Mouse (Mus musculus): ENCODE results near the gene Mapt. TPM values are rescaled to one million over a fixed set of nuclear protein-coding genes. Genes with fewer than 3 reads are reported as not detected.
A peak's percentile ranks its signal among the peaks of the same experiment; 100 is the strongest.
"Not testable (repeated sequence)": the region's sequence is repeated elsewhere in the genome, so short reads cannot be mapped to it uniquely, and the experiment has no call there.

Mapt gene
- polyA plus RNA-seq, 1 experiment, result 53.4 TPM

GRCm38 (mm10) chr11:104195791-104196190, 35.4 kb upstream of the Mapt start:
- no peak overlapping the region for H3K27ac ChIP-seq (ENCODE audit: insufficient read depth, low read depth, low read length)
- TF ChIP-seq CTCF (conservative IDR thresholded peaks at IDR 0.05; ENCODE audit: insufficient read depth, insufficient read length, low read depth, low read length), result peak; percentile 95
- no peak for TF ChIP-seq POLR2A (IDR thresholded peaks at IDR 0.05; ENCODE audit: low read depth, low read length)

DNA sequence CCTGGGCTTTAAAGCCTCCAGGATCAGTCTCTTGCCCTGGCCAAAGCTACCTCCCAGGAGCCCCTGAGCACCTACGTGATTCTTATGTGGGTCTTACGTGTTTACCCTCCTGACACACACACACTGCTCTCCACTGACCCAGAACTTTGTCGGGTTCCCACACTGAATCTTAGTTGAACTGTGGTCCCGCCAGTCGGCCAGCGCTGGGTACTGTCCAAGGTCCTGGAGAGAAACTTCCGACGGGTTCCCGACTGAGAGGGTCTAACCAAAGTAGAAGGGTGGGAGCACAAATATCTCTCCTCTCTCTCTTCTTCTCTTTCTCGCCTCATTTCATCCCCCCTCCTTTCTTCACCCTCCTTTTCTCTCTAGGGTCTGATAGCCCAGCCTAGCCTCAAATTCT, 33.3 kb upstream of the Mapt start:
- Histone ChIP-seq H3K4me3 (ENCODE audit: insufficient read depth, low read depth, low read length) (no peak overlapping the region), H3K36me3 (ENCODE audit: control insufficient read depth, insufficient read depth, low read length) (no peaks in the 10 kb centered on the region), H3K27ac (ENCODE audit: insufficient read depth, low read depth, low read length) (no peak overlapping the region), H3K27me3 (replicated peaks; ENCODE audit: control insufficient read depth, insufficient read depth, low read length) (no peaks in the 10 kb centered on the region), H3K4me1 (ENCODE audit: control insufficient read depth, insufficient read depth, low read length) (no peaks in the 10 kb centered on the region)
- DNase-seq, result peak; percentile 7
- TF ChIP-seq POLR2A (IDR thresholded peaks at IDR 0.05; ENCODE audit: low read depth, low read length) (no peak), CTCF (conservative IDR thresholded peaks at IDR 0.05; ENCODE audit: insufficient read depth, insufficient read length, low read depth, low read length) (no peak)
- 3% methylated on average over 10 of the region's 10 CpGs for WGBS

More at GRCm38 (mm10) chr11:104195791-104196190, 35.4 kb upstream of the Mapt start:
- Histone ChIP-seq H3K36me3 (ENCODE audit: control insufficient read depth, insufficient read depth, low read length) (no peaks in the 10 kb centered on the region), H3K27me3 (replicated peaks; ENCODE audit: control insufficient read depth, insufficient read depth, low read length) (no peaks in the 10 kb centered on the region), H3K4me3 (ENCODE audit: insufficient read depth, low read depth, low read length) (no peak overlapping the region), H3K4me1 (ENCODE audit: control insufficient read depth, insufficient read depth, low read length) (no peaks in the 10 kb centered on the region)
- peak; percentile 82 for DNase-seq
- 11% methylated on average over 9 of the region's 9 CpGs for WGBS

- WGBS, result 59% methylated on average over 3 of the region's 3 CpGs
- no peak for TF ChIP-seq CTCF (conservative IDR thresholded peaks at IDR 0.05; ENCODE audit: insufficient read depth, insufficient read length, low read depth, low read length)
- TF ChIP-seq POLR2A (IDR thresholded peaks at IDR 0.05; ENCODE audit: low read depth, low read length), result no peak
- H3K27me3 ChIP-seq (replicated peaks; ENCODE audit: control insufficient read depth, insufficient read depth, low read length), result no peaks in the 10 kb centered on the region
Measured at GRCm38 (mm10) chr11:104203271-104203670, 27.9 kb upstream of the Mapt start.

DNA sequence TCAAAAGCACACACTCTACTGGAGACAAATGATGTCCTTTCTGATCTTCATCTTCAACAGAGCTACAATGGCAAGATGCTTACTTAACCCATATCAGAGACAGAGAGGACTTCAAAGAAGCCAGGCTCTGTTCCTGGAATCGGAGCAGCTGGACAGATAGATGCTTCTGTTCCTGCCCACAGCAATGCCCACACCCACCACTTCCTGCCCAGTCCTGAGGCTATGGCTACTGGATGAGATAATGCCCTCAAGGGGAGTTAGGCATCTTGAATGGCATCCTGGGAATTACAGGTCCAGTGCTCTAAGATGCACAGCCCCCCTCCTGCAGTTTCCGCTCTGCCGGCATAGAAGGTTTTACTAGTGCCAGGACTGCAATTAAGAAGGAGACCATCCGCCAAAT, 24.6 kb upstream of the Mapt start:
- Histone ChIP-seq H3K36me3 (ENCODE audit: control insufficient read depth, insufficient read depth, low read length) (no peaks in the 10 kb centered on the region), H3K27me3 (replicated peaks; ENCODE audit: control insufficient read depth, insufficient read depth, low read length) (no peaks in the 10 kb centered on the region), H3K4me3 (ENCODE audit: insufficient read depth, low read depth, low read length) (no peak overlapping the region), H3K4me1 (ENCODE audit: control insufficient read depth, insufficient read depth, low read length) (no peaks in the 10 kb centered on the region), H3K27ac (ENCODE audit: insufficient read depth, low read depth, low read length) (no peak overlapping the region)
- TF ChIP-seq CTCF (conservative IDR thresholded peaks at IDR 0.05; ENCODE audit: insufficient read depth, insufficient read length, low read depth, low read length), result no peak
- TF ChIP-seq POLR2A (IDR thresholded peaks at IDR 0.05; ENCODE audit: low read depth, low read length), result no peak
- no peak for DNase-seq
- 45% methylated on average over 4 of the region's 4 CpGs for WGBS

More at GRCm38 (mm10) chr11:104203271-104203670, 27.9 kb upstream of the Mapt start:
- no peak overlapping the region for H3K27ac ChIP-seq (ENCODE audit: insufficient read depth, low read depth, low read length)
- no peak for DNase-seq
- no peaks in the 10 kb centered on the region for H3K4me1 ChIP-seq (ENCODE audit: control insufficient read depth, insufficient read depth, low read length)
- H3K36me3 ChIP-seq (ENCODE audit: control insufficient read depth, insufficient read depth, low read length), result no peaks in the 10 kb centered on the region
- no peak overlapping the region for H3K4me3 ChIP-seq (ENCODE audit: insufficient read depth, low read depth, low read length)

- no peak for TF ChIP-seq POLR2A (IDR thresholded peaks at IDR 0.05; ENCODE audit: low read depth, low read length)
- TF ChIP-seq CTCF (conservative IDR thresholded peaks at IDR 0.05; ENCODE audit: insufficient read depth, insufficient read length, low read depth, low read length), result no peak
- H3K4me1 ChIP-seq (ENCODE audit: control insufficient read depth, insufficient read depth, low read length), result no peaks in the 10 kb centered on the region
- no peak overlapping the region for H3K27ac ChIP-seq (ENCODE audit: insufficient read depth, low read depth, low read length)
- 64% methylated on average over 3 of the region's 3 CpGs for WGBS
- no peaks in the 10 kb centered on the region for H3K36me3 ChIP-seq (ENCODE audit: control insufficient read depth, insufficient read depth, low read length)
- H3K27me3 ChIP-seq (replicated peaks; ENCODE audit: control insufficient read depth, insufficient read depth, low read length), result no peaks in the 10 kb centered on the region
- DNase-seq, result no peak
- no peak overlapping the region for H3K4me3 ChIP-seq (ENCODE audit: insufficient read depth, low read depth, low read length)
Measured at GRCm38 (mm10) chr11:104209041-104209440, 22.1 kb upstream of the Mapt start.

DNA sequence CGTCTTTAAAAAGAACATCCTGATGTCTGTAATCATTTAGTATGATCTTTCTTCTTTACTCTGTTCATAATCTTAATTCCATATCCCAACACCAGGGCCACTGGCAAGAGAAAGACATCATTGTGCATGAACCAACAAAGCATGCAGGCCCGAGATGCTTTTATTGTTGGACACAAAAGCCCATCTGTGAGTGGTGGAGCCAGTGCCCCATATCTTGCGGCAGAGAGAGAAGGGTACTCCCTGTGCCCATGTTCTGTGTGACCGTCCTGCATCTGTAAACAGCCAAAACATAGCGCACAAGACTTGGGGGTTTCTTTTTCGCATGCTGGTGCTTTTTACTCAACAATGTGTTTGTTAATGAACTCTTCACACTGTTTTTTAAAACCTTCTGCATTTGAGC, 19.9 kb upstream of the Mapt start:
- H3K27ac ChIP-seq (ENCODE audit: insufficient read depth, low read depth, low read length), result no peak overlapping the region
- DNase-seq, result no peak
- no peaks in the 10 kb centered on the region for H3K4me1 ChIP-seq (ENCODE audit: control insufficient read depth, insufficient read depth, low read length)
- 88% methylated on average over 6 of the region's 6 CpGs for WGBS
- no peaks in the 10 kb centered on the region for H3K27me3 ChIP-seq (replicated peaks; ENCODE audit: control insufficient read depth, insufficient read depth, low read length)
- TF ChIP-seq CTCF (conservative IDR thresholded peaks at IDR 0.05; ENCODE audit: insufficient read depth, insufficient read length, low read depth, low read length) (no peak), POLR2A (IDR thresholded peaks at IDR 0.05; ENCODE audit: low read depth, low read length) (no peak)
- H3K4me3 ChIP-seq (ENCODE audit: insufficient read depth, low read depth, low read length), result no peak overlapping the region
- H3K36me3 ChIP-seq (ENCODE audit: control insufficient read depth, insufficient read depth, low read length), result no peaks in the 10 kb centered on the region

- not testable (repeated sequence) for H3K27ac ChIP-seq (ENCODE audit: insufficient read depth, low read depth, low read length)
- WGBS, result 98% methylated on average over 5 of the region's 5 CpGs
Measured at GRCm38 (mm10) chr11:104214128-104214527, 17.1 kb upstream of the Mapt start.

DNA sequence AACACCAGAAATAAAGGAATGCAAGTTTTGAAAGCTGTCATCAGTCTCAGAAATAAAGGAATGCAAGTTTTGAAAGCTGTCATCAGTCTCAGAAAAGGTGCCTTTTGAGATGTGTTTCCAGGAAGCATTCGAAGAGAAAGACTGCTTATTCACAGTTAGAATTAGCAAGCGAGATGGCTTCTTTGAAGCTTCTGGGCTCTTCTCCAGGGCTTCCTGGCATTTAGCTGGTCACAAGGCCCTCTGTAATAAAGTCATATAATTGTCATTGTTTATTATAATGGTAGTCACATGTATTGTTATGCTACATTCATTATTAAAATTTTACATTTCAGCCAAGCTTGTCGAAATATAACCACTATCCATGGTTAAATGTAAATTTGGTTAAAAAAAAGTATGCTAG, 13.1 kb upstream of the Mapt start:
- no peak for DNase-seq
- Histone ChIP-seq H3K4me1 (ENCODE audit: control insufficient read depth, insufficient read depth, low read length) (no peaks in the 10 kb centered on the region), H3K27me3 (replicated peaks; ENCODE audit: control insufficient read depth, insufficient read depth, low read length) (no peaks in the 10 kb centered on the region), H3K36me3 (ENCODE audit: control insufficient read depth, insufficient read depth, low read length) (no peaks in the 10 kb centered on the region), H3K27ac (ENCODE audit: insufficient read depth, low read depth, low read length) (no peak overlapping the region), H3K4me3 (ENCODE audit: insufficient read depth, low read depth, low read length) (no peak overlapping the region)
- 75% methylated on average over 3 of the region's 3 CpGs for WGBS
- TF ChIP-seq POLR2A (IDR thresholded peaks at IDR 0.05; ENCODE audit: low read depth, low read length) (no peak), CTCF (conservative IDR thresholded peaks at IDR 0.05; ENCODE audit: insufficient read depth, insufficient read length, low read depth, low read length) (no peak)

More at GRCm38 (mm10) chr11:104214128-104214527, 17.1 kb upstream of the Mapt start:
- not testable (repeated sequence) for H3K4me1 ChIP-seq (ENCODE audit: control insufficient read depth, insufficient read depth, low read length); DNase-seq; H3K27me3 ChIP-seq (replicated peaks; ENCODE audit: control insufficient read depth, insufficient read depth, low read length); H3K36me3 ChIP-seq (ENCODE audit: control insufficient read depth, insufficient read depth, low read length); H3K4me3 ChIP-seq (ENCODE audit: insufficient read depth, low read depth, low read length)
